Mouse (Mus musculus) CH12.LX (cell line): ENCODE results near the gene Nkx2-5. TPM values are rescaled to one million over a fixed set of nuclear protein-coding genes. Genes with fewer than 3 reads are reported as not detected.

Source experiments
- DNase-seq: peaks from one replicate; pipeline ENCODE4 v3.0.0-alpha.2; 2013; ENCODE audit errors: extremely low read depth
- H3K27ac ChIP-seq: 2 replicates; pipeline ENCODE4 v1.5.1; 2012; ENCODE audit warnings: low read depth, mild to moderate bottlenecking, control low read depth, moderate library complexity; ENCODE audit not compliant: insufficient read depth
- H3K27me3 ChIP-seq: replicated peaks from 2 replicates; pipeline ENCODE3; 2012; ENCODE audit warnings: inconsistent platforms
- H3K36me3 ChIP-seq, 2 experiments: replicated peaks in 1 of 2; 2 replicates each; pipeline versions ENCODE3 to v1.6.1; 2012; ENCODE audit warnings: inconsistent platforms in 1 of 2, low read length in 1 of 2, mild to moderate bottlenecking in 1 of 2, mixed read lengths in 1 of 2, moderate library complexity in 1 of 2; ENCODE audit not compliant: control insufficient read depth in 1 of 2, insufficient read depth in 1 of 2
- H3K4me1 ChIP-seq, 2 experiments: 2 replicates each; pipeline ENCODE4 v1.6.1; 2012; ENCODE audit warnings: inconsistent platforms in 1 of 2, moderate library complexity in 1 of 2; ENCODE audit not compliant: insufficient read depth in 2 of 2, control insufficient read depth in 1 of 2
- H3K4me2 ChIP-seq: 2 replicates; pipeline ENCODE4 v1.6.1; 2012; ENCODE audit warnings: low read depth, mild to moderate bottlenecking, control low read depth; ENCODE audit not compliant: poor library complexity, insufficient read depth, severe bottlenecking
- H3K4me3 ChIP-seq, 3 experiments: fragments of 150-350 bp in 1 of 3; sonication (generic) in 1 of 3; replicated peaks in 1 of 3; 2 replicates each; pipeline versions ENCODE3 to v1.5.1; 2011 to 2012; ENCODE audit warnings: low read depth in 2 of 3, low read length in 2 of 3, mild to moderate bottlenecking in 2 of 3, moderate library complexity in 2 of 3, control low read depth in 1 of 3, improper control_type of control experiment in 1 of 3, inconsistent platforms in 1 of 3, mixed read lengths in 1 of 3; ENCODE audit not compliant: poor library complexity in 1 of 3
- H3K79me2 ChIP-seq: replicated peaks from 2 replicates; pipeline ENCODE4 v1.6.1; 2012; ENCODE audit warnings: mild to moderate bottlenecking, moderate library complexity; ENCODE audit not compliant: control insufficient read depth, poor library complexity, insufficient read depth, severe bottlenecking; ENCODE audit errors: extremely low read depth
- H3K9ac ChIP-seq: 2 replicates; pipeline ENCODE4 v1.6.1; 2012; ENCODE audit warnings: low read depth, mild to moderate bottlenecking, control low read depth, moderate library complexity; ENCODE audit not compliant: insufficient read depth
- H3K9me3 ChIP-seq: replicated peaks from 2 replicates; pipeline ENCODE3; 2012; ENCODE audit warnings: low read length, inconsistent platforms, mixed read lengths
- BHLHE40 ChIP-seq: IDR thresholded peaks from 2 replicates; pipeline ENCODE4 v1.6.1; 2011; ENCODE audit warnings: mild to moderate bottlenecking, low read depth, low read length, improper control_type of control experiment
- CTCF ChIP-seq, 2 experiments: IDR thresholded peaks in 1 of 2; conservative IDR thresholded peaks in 1 of 2; 2 replicates each; pipeline ENCODE4 v1.5.1; 2011 to 2012; ENCODE audit warnings: low read depth in 2 of 2, low read length in 2 of 2, improper control_type of control experiment in 1 of 2, inconsistent platforms in 1 of 2, mild to moderate bottlenecking in 1 of 2, moderate library complexity in 1 of 2
- E2F4 ChIP-seq: IDR thresholded peaks from 2 replicates; pipeline ENCODE4 v1.6.1; 2011; ENCODE audit warnings: low read depth, low read length, improper control_type of control experiment; ENCODE audit not compliant: insufficient replicate concordance
- EP300 ChIP-seq: IDR thresholded peaks from 2 replicates; pipeline ENCODE4 v1.6.1; 2011; ENCODE audit warnings: low read length, improper control_type of control experiment
- ETS1 ChIP-seq: conservative IDR thresholded peaks from 2 replicates; pipeline ENCODE4 v1.6.1; 2012; ENCODE audit warnings: low read depth, mild to moderate bottlenecking, inconsistent platforms, low read length, improper control_type of control experiment, moderate library complexity
- GABPA ChIP-seq: IDR thresholded peaks from 2 replicates; pipeline ENCODE4 v1.6.1; 2012; ENCODE audit warnings: low read depth, low read length, improper control_type of control experiment, inconsistent platforms; ENCODE audit not compliant: insufficient replicate concordance
- JUN ChIP-seq: IDR thresholded peaks from 2 replicates; pipeline ENCODE4 v1.6.1; 2011; ENCODE audit warnings: low read depth, mild to moderate bottlenecking, low read length, improper control_type of control experiment, moderate library complexity; ENCODE audit not compliant: insufficient read depth
- KAT2A ChIP-seq: IDR thresholded peaks from 2 replicates; pipeline ENCODE4 v1.6.1; 2012; ENCODE audit warnings: low read length, improper control_type of control experiment, inconsistent platforms; ENCODE audit not compliant: insufficient replicate concordance
- MAFK ChIP-seq: IDR thresholded peaks from 2 replicates; pipeline ENCODE4 v1.6.1; 2011; ENCODE audit warnings: low read length, improper control_type of control experiment; ENCODE audit not compliant: insufficient replicate concordance
- MXI1 ChIP-seq: IDR thresholded peaks from 2 replicates; pipeline ENCODE4 v1.6.1; 2011; ENCODE audit warnings: mild to moderate bottlenecking, low read depth, low read length, improper control_type of control experiment
- MYC ChIP-seq: IDR thresholded peaks from 2 replicates; pipeline ENCODE4 v1.6.1; 2011; ENCODE audit warnings: low read depth, mild to moderate bottlenecking, improper control_type of control experiment, low read length
- NELFE ChIP-seq: IDR thresholded peaks from 2 replicates; pipeline ENCODE4 v1.6.1; 2011; ENCODE audit warnings: low read depth, low read length, improper control_type of control experiment
- POLR2A ChIP-seq: IDR thresholded peaks from 2 replicates; pipeline ENCODE4 v1.6.1; 2011; ENCODE audit warnings: low read depth, mild to moderate bottlenecking, improper control_type of control experiment, low read length
- POLR2AphosphoS2 ChIP-seq: IDR thresholded peaks from 2 replicates; pipeline ENCODE4 v1.6.1; 2011; ENCODE audit warnings: low read depth, low read length, improper control_type of control experiment
- RCOR1 ChIP-seq: conservative IDR thresholded peaks from 2 replicates; pipeline ENCODE4 v1.6.1; 2012; ENCODE audit warnings: low read depth, mild to moderate bottlenecking, inconsistent platforms, low read length, improper control_type of control experiment
- ZC3H11A ChIP-seq: IDR thresholded peaks from 2 replicates; pipeline ENCODE4 v1.6.1; 2012; ENCODE audit warnings: low read depth, mild to moderate bottlenecking, inconsistent platforms, low read length, improper control_type of control experiment
- ZKSCAN1 ChIP-seq: IDR thresholded peaks from 2 replicates; pipeline ENCODE4 v1.6.1; 2012; ENCODE audit warnings: low read depth, inconsistent platforms, low read length, improper control_type of control experiment, borderline replicate concordance
- ZMIZ1 ChIP-seq: IDR thresholded peaks from 2 replicates; pipeline ENCODE4 v1.6.1; 2012; ENCODE audit warnings: low read depth, mild to moderate bottlenecking, inconsistent platforms, low read length, improper control_type of control experiment
- ZNF384 ChIP-seq: IDR thresholded peaks from 2 replicates; pipeline ENCODE4 v1.6.1; 2012; ENCODE audit warnings: low read depth, low read length, improper control_type of control experiment, inconsistent platforms
- dilution Hi-C: fragments of 300-500 bp; cut with MboI; formaldehyde crosslinking; loops from 2 replicates; pipeline ENCODE4 v1.14.3; 2020; ENCODE audit warnings: low sequenced_read_pairs; ENCODE audit not compliant: extremely low pct_unique_long_range_greater_than_20kb, extremely low pct_ligation_motif_present
- in situ Hi-C: fragments of 300-500 bp; cut with MboI; formaldehyde crosslinking; loops from 3 replicates; pipeline ENCODE4 v1.14.3; 2019; ENCODE audit warnings: low sequenced_read_pairs, low pct_ligation_motif_present, low pct_unique_long_range_greater_than_20kb, mixed read lengths
- polyA plus RNA-seq: library from polyadenylated mRNA; unstranded; fragments of >175 nt; gene quantifications from 2 replicates; pipeline ENCODE4 v1.2.1, GENCODE M21; 2012; ENCODE audit warnings: low read depth; ENCODE audit not compliant: insufficient read length
- total RNA-seq, 2 experiments: library from RNA; depleted of rRNA; stranded (reverse); fragments of 300-350 nt in 1 of 2; fragments of >200 nt in 1 of 2; gene quantifications; 2 replicates each; pipeline ENCODE4 v1.2.3; 2012 to 2014

Nkx2-5 gene
- total and polyA plus RNA-seq, 3 experiments: not detected

GRCm38 (mm10) chr17:26868756-26869155, 23.9 kb upstream of the Nkx2-5 start:
- dilution Hi-C loops (no loop called here), in situ Hi-C loops (no loop called here)
- TF ChIP-seq ZMIZ1 (no peak), MAFK (no peak), BHLHE40 (no peak), MXI1 (no peak), GABPA (no peak), CTCF (conservative IDR thresholded peaks at IDR 0.05 in 1 of 2, IDR thresholded peaks at IDR 0.05 in 1 of 2; ENCODE audit: low read depth in 2 of 2, low read length in 2 of 2) (no peak), JUN (no peak), ETS1 (no peak), KAT2A (no peak), EP300 (no peak), NELFE (no peak), RCOR1 (no peak), E2F4 (no peak), ZKSCAN1 (no peak), MYC (no peak), ZC3H11A (no peak), ZNF384 (no peak)
- H3K36me3 ChIP-seq: peaks cover 0 to 4% of the 10 kb centered on the region in 2 experiments
- H3K79me2 ChIP-seq: no peaks in the 10 kb centered on the region
- no peak for DNase-seq
- no peaks in the 10 kb centered on the region for H3K27me3 ChIP-seq
- H3K9ac ChIP-seq: no peak overlapping the region
- H3K4me1 ChIP-seq: peaks cover 12 to 28% of the 10 kb centered on the region in 2 experiments
- no peaks in the 10 kb centered on the region for H3K9me3 ChIP-seq
- no peak overlapping the region for H3K4me3 ChIP-seq
- no peak overlapping the region for H3K4me2 ChIP-seq
- H3K27ac ChIP-seq: no peak overlapping the region

GRCm38 (mm10) chr17:26865156-26865555, 20.3 kb upstream of the Nkx2-5 start:
- H3K27me3 ChIP-seq: no peaks in the 10 kb centered on the region
- in situ Hi-C loops: no loop called here

More at GRCm38 (mm10) chr17:26865156-26865555, 20.3 kb upstream of the Nkx2-5 start:
- Histone ChIP-seq H3K9me3 (peaks cover 7% of the 10 kb centered on the region), H3K4me3 (no peak overlapping the region), H3K27ac (no peak overlapping the region), H3K4me1 (peaks cover 12 to 31% of the 10 kb centered on the region in 2 experiments), H3K36me3 (no peaks in the 10 kb centered on the region), H3K9ac (no peak overlapping the region), H3K4me2 (no peak overlapping the region), H3K79me2 (no peaks in the 10 kb centered on the region)
- no peak for DNase-seq
- dilution Hi-C loops: no loop called here
- TF ChIP-seq ZMIZ1 (no peak), POLR2A (no peak), CTCF (conservative IDR thresholded peaks at IDR 0.05 in 1 of 2, IDR thresholded peaks at IDR 0.05 in 1 of 2; ENCODE audit: low read depth in 2 of 2, low read length in 2 of 2) (no peak), NELFE (no peak), E2F4 (no peak), POLR2AphosphoS2 (no peak), RCOR1 (no peak)
